Mouse (Mus musculus) embryonic facial prominence, embryonic 11.5 days (tissue): ENCODE results near the gene Serpine1. TPM values are rescaled to one million over a fixed set of nuclear protein-coding genes. Genes with fewer than 3 reads are reported as not detected.
"Not testable (repeated sequence)": the region's sequence is repeated elsewhere in the genome, so short reads cannot be mapped to it uniquely, and the experiment has no call there.

Experiments used
- ATAC-seq: fragments of 200-750 bp; cut with Nextera tagmentation; replicated peaks from 2 replicates; pipeline ENCODE4 v1.8.0; 2017; ENCODE audit warnings: low read depth; ENCODE audit not compliant: insufficient number of reproducible peaks, low FRiP score, low TSS enrichment
- DNase-seq: peaks from one replicate; pipeline ENCODE4 v3.0.0-alpha.2; 2015; ENCODE audit warnings: low spot score
- H3K27ac ChIP-seq: fragments of 300-500 bp; sonication (generic); replicated peaks from 2 replicates; pipeline ENCODE4 v1.5.1; 2014; ENCODE audit warnings: mild to moderate bottlenecking, low read depth, low read length, control low read depth
- H3K27me3 ChIP-seq: fragments of 300-500 bp; sonication (generic); 2 replicates; pipeline ENCODE4 v1.6.1; 2014; ENCODE audit warnings: mild to moderate bottlenecking, low read length, moderate library complexity, mixed read lengths; ENCODE audit not compliant: control insufficient read depth, insufficient read depth
- H3K36me3 ChIP-seq: fragments of 300-500 bp; sonication (generic); replicated peaks from 2 replicates; pipeline ENCODE4 v1.6.1; 2014; ENCODE audit warnings: low read depth, mild to moderate bottlenecking, low read length, moderate library complexity, mixed read lengths; ENCODE audit not compliant: control insufficient read depth, insufficient read depth
- H3K4me1 ChIP-seq: fragments of 300-500 bp; sonication (generic); 2 replicates; pipeline ENCODE4 v1.6.1; 2014; ENCODE audit warnings: low read length, mixed read lengths; ENCODE audit not compliant: control insufficient read depth, insufficient read depth
- H3K4me2 ChIP-seq: fragments of 300-500 bp; sonication (generic); 2 replicates; pipeline ENCODE4 v1.6.1; 2014; ENCODE audit warnings: low read depth, mild to moderate bottlenecking, control low read depth, low read length, moderate library complexity
- H3K4me3 ChIP-seq: fragments of 300-500 bp; sonication (generic); 2 replicates; pipeline ENCODE4 v1.5.1; 2014; ENCODE audit warnings: low read depth, low read length, control low read depth
- H3K9ac ChIP-seq: fragments of 300-500 bp; sonication (generic); replicated peaks from 2 replicates; pipeline ENCODE4 v1.6.1; 2014; ENCODE audit warnings: mild to moderate bottlenecking, control low read depth, low read length
- H3K9me3 ChIP-seq: fragments of 300-500 bp; sonication (generic); replicated peaks from 2 replicates; pipeline ENCODE4 v1.6.1; 2016; ENCODE audit warnings: mild to moderate bottlenecking, low read length, inconsistent platforms, mixed read lengths; ENCODE audit not compliant: control insufficient read depth
- WGBS: fragments of 180-500 bp; shearing (Covaris S2); extraction: QIAGEN DNeasy Blood & Tissue Kit; methylation state at CpG from one replicate; pipeline ENCODE4 v1.1.7; 2014; 5-methylcytosine and 5-hydroxymethylcytosine counted together
- polyA plus RNA-seq: library from polyadenylated mRNA; unstranded; fragments of >200 nt; fragmentation: Nextera tagmentation; extraction: Ambion mirVana; gene quantifications from 2 replicates; pipeline ENCODE4 v1.2.1, GENCODE M21; 2014

The Serpine1 gene
- 0.17 TPM in 1 of 2 replicates, not detected in the other for polyA plus RNA-seq

DNA sequence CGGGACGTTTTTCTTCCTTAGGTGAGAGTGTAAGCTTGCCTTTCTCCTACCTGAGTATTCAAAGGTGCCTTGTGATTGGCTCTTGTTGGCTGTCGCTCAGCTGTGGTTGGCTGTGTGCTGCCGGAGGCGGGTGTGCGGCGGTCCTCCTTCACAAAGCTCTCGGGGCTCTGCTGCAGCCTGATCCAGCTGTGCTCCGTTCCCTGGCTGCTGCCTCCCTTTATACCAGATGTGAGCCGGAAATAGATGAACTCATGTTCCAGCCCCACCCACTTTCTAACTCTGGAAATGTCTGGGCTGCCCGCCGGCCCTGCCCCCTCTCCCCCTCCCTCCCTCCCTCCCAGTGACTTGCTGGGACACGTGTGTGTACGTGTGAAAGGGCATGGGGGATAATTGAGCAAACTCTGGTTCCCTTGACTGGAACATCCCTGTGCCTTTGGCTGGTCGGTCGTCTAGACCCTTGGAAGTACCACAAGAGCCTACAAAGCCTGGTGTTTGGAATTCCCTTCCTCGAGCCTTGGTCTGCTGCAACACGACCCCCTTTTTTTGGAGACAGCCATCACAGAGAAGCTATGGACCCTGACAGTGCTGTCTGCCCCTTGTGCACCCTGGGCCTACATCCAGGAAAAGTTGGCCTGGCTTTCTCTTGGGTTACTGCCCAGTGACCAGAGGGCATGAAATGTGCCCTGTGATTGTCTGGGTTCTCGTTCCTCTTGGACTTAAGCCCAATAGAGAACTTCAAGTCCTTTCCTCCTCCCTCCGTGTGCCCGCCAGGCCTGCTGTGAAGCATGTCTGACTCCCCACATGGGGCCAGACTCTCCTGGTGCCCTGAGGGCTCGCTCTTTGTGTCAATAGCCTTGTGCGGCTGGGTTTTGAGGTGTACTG lies at the start of gene Serpine1:
Serpine1 (minus strand) TSS at position 190 of the 882 bp plus-strand sequence.
- DNase-seq, result peak; percentile 88
- peak; percentile 92 for ATAC-seq
- Histone ChIP-seq H3K9me3 (no peaks in the 10 kb centered on the region), H3K4me3 (peak within 1 kb of the TSS; percentile 2; the same call in 1 of the 2 replicates), H3K36me3 (no peaks in the 10 kb centered on the region), H3K9ac (peak within 1 kb of the TSS; percentile 7; the same call in 1 of the 2 replicates), H3K4me2 (peak within 1 kb of the TSS; percentile 41), H3K27ac (peak within 1 kb of the TSS; percentile 47), H3K27me3 (no peaks in the 10 kb centered on the region), H3K4me1 (no peaks in the 10 kb centered on the region; the same call in 1 of the 2 replicates)
- WGBS, result 20% methylated on average over 23 of the region's 23 CpGs

DNA sequence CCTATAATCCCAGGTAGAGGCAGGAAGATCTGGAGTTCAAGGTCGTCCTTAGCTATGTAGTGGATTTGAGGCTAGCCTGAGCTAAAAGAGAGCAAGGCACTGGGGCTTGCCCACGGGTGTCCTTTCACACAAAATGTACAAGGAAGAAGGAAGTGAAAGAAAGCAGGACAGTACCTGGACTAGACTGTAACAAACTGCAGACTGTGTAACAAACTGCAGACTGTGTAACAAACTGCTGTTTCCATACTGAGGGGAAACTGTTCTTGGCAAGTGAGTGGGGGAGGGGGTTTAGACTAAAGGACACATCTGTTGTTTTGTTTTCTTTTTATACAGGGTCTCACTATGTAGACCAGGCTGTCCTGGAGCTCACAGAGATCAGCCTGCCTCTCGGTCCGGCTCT lies 49.2 kb upstream of the Serpine1 start:
- H3K4me1 ChIP-seq, result no peaks in the 10 kb centered on the region
- H3K27me3 ChIP-seq, result no peaks in the 10 kb centered on the region
- no peak overlapping the region for H3K4me2 ChIP-seq
- no peak overlapping the region for H3K4me3 ChIP-seq
- DNase-seq (no peak), ATAC-seq (no peak)
- H3K9ac ChIP-seq, result no peak overlapping the region
- H3K36me3 ChIP-seq, result no peaks in the 10 kb centered on the region
- H3K9me3 ChIP-seq, result no peaks in the 10 kb centered on the region
- H3K27ac ChIP-seq, result no peak overlapping the region
- 71% methylated on average over 4 of the region's 4 CpGs for WGBS

DNA sequence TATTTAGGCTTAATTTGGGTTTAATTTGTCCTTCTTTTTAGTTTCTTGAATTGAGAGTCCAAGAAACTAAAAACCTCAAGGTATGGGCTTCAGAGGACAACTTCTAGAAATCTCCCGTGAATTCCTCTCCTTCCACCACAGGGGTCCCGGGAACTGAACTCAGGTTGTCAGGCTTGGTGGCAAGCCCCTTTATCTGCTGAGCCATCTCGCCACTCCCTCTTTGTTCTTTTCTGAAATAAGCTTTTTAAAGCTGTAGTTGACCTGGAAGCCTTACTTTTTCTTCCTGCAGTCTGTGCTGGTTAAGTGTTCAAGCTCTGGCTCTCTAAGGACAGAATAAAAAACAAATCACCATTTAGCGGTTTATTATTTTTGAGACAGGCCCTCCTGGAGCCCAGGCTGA lies 46.8 kb upstream of the Serpine1 start:
- Histone ChIP-seq H3K27ac (no peak overlapping the region), H3K27me3 (no peaks in the 10 kb centered on the region), H3K36me3 (0 out of 2 replicates have a peak, but pooled peaks cover 2% of the 10 kb centered on the region), H3K4me3 (no peak overlapping the region), H3K4me2 (no peak overlapping the region), H3K9me3 (no peaks in the 10 kb centered on the region), H3K9ac (no peak overlapping the region), H3K4me1 (no peaks in the 10 kb centered on the region)
- no peak for ATAC-seq
- DNase-seq, result no peak
- 77% methylated on average over 4 of the region's 4 CpGs for WGBS

DNA sequence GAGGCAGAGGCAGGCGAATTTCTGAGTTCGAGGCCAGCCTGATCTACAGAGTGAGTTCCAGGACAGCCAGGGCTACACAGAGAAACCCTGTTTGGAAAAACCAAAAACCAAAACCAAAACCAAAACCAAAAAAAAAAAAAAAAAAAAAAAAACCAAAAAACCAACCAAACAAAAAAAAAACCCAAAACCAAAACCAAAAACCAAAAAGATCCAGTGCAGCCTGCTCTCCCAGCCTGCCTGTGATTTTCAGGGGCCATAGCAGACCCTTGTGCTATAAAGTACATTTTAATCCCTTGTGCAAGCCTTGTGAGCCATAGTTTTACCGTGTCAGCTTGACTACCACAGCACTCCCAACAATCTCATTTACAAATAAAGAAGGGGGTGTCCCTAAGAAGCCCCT lies 45.9 kb upstream of the Serpine1 start:
- H3K36me3 ChIP-seq, H3K4me1 ChIP-seq, H3K9ac ChIP-seq, H3K9me3 ChIP-seq, H3K27me3 ChIP-seq, ATAC-seq, H3K4me3 ChIP-seq, H3K27ac ChIP-seq, H3K4me2 ChIP-seq, DNase-seq: not testable (repeated sequence)
- 90% methylated on average over 3 of the region's 3 CpGs for WGBS

DNA sequence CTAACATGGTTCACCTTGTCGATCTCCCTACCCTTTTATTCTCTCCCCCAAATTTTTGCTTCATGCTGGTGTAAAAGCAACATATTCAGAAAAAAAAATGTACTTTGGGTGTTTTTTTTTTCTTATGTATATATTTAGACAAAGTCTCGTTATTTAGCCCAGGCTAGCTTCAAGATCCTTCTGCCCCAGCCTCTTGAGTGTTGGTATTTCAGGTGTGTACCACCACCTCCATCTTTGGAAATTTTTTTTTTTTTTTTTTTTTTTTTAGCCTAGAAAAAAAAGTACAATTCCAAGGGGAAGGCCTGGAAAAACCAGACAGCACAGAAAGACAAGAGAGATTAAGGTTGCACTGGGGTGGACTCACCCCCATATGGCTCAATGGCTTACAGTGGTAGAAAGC lies 44.9 kb upstream of the Serpine1 start:
- H3K27ac ChIP-seq, result no peak overlapping the region
- H3K27me3 ChIP-seq, result no peaks in the 10 kb centered on the region
- H3K9me3 ChIP-seq, result no peaks in the 10 kb centered on the region
- no peak overlapping the region for H3K9ac ChIP-seq
- 76% methylated on average over 2 of the region's 2 CpGs for WGBS
- ATAC-seq (no peak), DNase-seq (no peak)
- H3K36me3 ChIP-seq, result 0 out of 2 replicates have a peak, but pooled peaks cover 2% of the 10 kb centered on the region
- no peak overlapping the region for H3K4me3 ChIP-seq
- H3K4me2 ChIP-seq, result no peak overlapping the region
- H3K4me1 ChIP-seq, result no peaks in the 10 kb centered on the region

DNA sequence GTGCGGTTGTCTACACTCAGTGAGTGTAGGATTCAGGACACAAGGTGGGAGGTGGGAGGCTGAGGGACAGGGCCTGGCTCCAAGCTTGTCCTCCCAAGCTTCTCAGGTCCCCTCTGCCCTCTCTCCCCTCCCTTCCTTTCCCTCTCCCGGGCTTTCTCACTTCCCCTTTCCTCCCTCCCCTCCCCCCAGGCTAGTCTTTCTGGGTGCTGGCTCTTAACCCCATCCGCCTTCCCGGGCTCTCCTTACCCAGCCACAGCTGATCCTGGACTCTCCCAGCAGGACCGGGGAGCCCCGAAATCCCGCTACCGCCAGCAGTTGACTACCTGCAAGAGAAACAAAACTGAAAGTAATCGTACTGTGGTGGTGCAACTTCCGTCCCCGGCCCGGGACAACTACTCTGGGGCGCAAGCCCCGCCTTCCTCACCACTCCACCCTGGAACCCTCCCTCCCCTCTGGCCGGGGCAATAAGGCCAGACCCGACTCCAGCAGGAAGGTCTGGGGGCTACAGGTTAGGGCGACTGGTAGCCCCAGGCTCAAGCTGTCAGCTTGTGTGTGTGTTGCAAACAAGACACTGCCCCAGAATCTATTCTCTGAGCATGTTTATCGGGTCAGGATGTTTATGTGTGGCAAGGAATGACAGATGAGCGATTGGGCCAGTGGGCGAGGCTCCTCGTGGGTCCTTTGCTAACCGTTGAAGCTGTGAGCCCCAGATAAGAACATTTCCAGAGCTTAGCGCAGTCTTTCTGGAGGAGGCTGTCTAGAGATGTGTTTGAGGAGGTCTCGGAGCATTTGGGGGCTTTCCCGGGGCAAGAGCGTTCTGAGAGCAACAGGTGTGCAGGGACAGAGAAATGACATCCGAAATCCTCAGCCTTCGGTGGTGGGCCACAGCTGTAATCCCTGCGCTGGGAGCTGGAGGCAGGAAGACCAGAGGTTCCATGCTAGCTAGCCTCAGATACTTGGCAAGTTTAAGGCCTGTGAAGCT lies 44.1 kb upstream of the Serpine1 start, which contains the start of gene Trim56:
Trim56 (minus strand) TSS at position 344 of the 982 bp plus-strand sequence.
- Histone ChIP-seq H3K27ac (no peak within 1 kb of the TSS), H3K27me3 (no peaks in the 10 kb centered on the region), H3K9me3 (no peaks in the 10 kb centered on the region), H3K4me3 (peak within 1 kb of the TSS; percentile 39), H3K4me2 (peak within 1 kb of the TSS; percentile 59), H3K9ac (peak within 1 kb of the TSS; percentile 63), H3K36me3 (0 out of 2 replicates have a peak, but pooled peaks cover 2% of the 10 kb centered on the region), H3K4me1 (no peaks in the 10 kb centered on the region)
- peak; percentile 70; the same call in 1 of the 2 replicates for ATAC-seq
- WGBS, result 7% methylated on average over 29 of the region's 29 CpGs
- peak; percentile 60 for DNase-seq

DNA sequence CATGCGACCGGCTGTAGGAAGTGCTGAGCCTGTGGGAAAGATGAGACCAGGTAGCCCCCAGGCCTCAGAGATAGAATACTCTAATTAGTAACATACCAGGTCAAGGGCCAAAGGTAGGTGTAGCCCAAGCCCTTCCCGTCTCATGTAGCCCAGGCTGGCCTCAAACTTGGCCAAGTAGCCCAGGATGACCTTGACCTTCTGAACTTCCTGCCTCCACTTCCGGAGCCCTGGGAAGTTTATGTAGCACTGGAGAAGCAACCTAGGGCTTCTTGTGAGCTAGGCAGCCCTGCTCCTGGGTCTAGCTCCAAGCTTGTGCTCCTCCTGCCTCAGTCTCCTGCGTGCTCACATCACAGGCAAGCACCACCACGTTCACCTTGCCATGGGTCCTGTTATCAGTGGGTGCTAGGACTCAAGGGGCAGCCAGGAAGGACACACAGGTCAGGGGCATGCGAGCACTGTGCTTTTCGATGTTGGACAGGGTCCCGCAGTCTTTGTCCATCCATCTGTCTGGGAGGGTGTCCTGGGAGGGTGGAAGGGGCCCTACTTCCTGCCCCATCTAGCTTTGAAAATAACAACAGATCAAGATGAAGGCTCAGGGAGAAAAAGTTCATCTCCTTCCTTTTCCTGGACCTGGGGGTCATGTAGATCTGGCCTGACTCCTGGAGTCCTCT lies 43.0 kb upstream of the Serpine1 start:
- 77% methylated on average over 9 of the region's 9 CpGs for WGBS
- ATAC-seq, result no peak
- H3K4me1 ChIP-seq, result no peaks in the 10 kb centered on the region
- DNase-seq, result no peak
- no peak overlapping the region for H3K9ac ChIP-seq
- no peaks in the 10 kb centered on the region for H3K27me3 ChIP-seq
- no peaks in the 10 kb centered on the region for H3K9me3 ChIP-seq
- H3K4me3 ChIP-seq, result peak overlapping the region; percentile 39; the same call in 1 of the 2 replicates
- 0 out of 2 replicates have a peak, but pooled peaks cover 2% of the 10 kb centered on the region for H3K36me3 ChIP-seq
- no peak overlapping the region for H3K4me2 ChIP-seq
- H3K27ac ChIP-seq, result no peak overlapping the region
